Comparison of ENCODE assay signal across 22 mouse cellular contexts in the genomic region with DNA sequence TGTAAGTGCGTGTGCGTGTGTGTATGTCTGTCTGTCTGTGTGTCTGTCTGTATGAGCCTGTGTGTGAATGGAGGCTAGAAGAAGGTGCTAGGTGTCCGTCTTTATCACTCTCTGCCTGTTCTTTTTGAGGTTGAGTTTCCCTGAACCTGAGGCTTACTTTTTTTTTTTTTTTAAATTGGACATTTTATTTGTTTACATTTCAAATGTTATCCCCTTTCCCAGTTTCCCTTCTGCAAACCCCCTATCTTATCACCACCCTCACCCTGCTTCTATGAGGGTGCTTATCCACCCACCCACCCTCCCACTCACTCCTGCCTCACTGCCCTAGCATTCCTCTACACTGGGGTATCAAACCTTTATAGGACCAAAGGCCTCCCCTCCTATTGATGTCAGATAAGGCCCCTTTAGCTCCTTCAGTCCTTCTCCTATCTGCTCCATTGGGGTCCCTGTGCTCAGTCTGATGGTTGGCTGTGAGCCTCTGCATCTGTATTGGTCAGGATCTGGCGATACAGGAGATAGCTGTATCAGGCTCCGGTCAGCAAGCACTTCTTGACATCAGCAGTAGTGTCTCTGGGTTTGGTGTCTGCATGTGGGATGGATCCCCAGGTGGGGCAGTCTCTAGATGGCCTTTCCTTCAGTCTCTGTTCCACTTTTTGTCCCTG. TPM values are rescaled to one million over a fixed set of nuclear protein-coding genes. Genes with fewer than 3 reads are reported as not detected.
DNase-seq lines count a peak whose midpoint lies in the region; ATAC-seq and TF ChIP-seq lines count a peak whose summit lies in the region.
"Had no signal": no experiment of that assay in that cellular context is flagged by ENCODE, and none has a peak within 500 bp of the region (broad histone marks: within the 10 kb centered on the region; RNA-seq: fewer than 3 reads in every experiment).

No protein-coding gene starts in this region.

- TF ChIP-seq CTCF in liver, postnatal 0 days (IDR thresholded peaks at IDR 0.05; ENCODE audit: low read depth): no peak
- no peak for TF ChIP-seq CTCF in left cerebral cortex, adult 2 months (IDR thresholded peaks at IDR 0.05)
- TF ChIP-seq CTCF in layer of hippocampus, adult 2 months (conservative IDR thresholded peaks at IDR 0.05): no peak

- H3K4me3 ChIP-seq in liver, embryonic 13.5 days (replicated peaks): no peak overlapping the region
- no peak overlapping the region for H3K4me3 ChIP-seq in liver, postnatal 0 days (ENCODE audit: low read depth, low read length)
- no peak overlapping the region for H3K4me3 ChIP-seq in left cerebral cortex, adult 2 months
- H3K4me3 ChIP-seq in layer of hippocampus, adult 2 months: no peak overlapping the region
- H3K4me3 ChIP-seq in forebrain, embryonic 12.5 days (replicated peaks): no peak overlapping the region
- H3K4me3 ChIP-seq: embryonic facial prominence, embryonic 12.5 days; heart, embryonic 10.5 days; hindbrain, embryonic 13.5 days had no signal

- intact Hi-C loops in left cerebral cortex, adult 2 months (cut with DNase I): no loop called here

- ATAC-seq in liver, embryonic 13.5 days (ENCODE audit: low read depth): peak; percentile 92
- ATAC-seq in liver, postnatal 0 days: no peak
- ATAC-seq in forebrain, embryonic 12.5 days (ENCODE audit: low FRiP score): no peak
- ATAC-seq: activated CD4-positive, CD25-positive, alpha-beta regulatory T cell, adult 4 months; forebrain, embryonic 16.5 days; hindbrain, postnatal 0 days had no signal

- H3K9ac ChIP-seq in liver, embryonic 13.5 days: no peak overlapping the region
- H3K9ac ChIP-seq in liver, postnatal 0 days (replicated peaks): no peak overlapping the region
- no peak overlapping the region for H3K9ac ChIP-seq in forebrain, embryonic 12.5 days
- H3K9ac ChIP-seq: embryonic facial prominence, embryonic 12.5 days; hindbrain, embryonic 13.5 days had no signal

- peak overlapping the region; percentile 30 for H3K4me2 ChIP-seq in liver, embryonic 13.5 days
- H3K4me2 ChIP-seq in liver, postnatal 0 days (ENCODE audit: low read depth, low read length): no peak overlapping the region
- H3K4me2 ChIP-seq in forebrain, embryonic 12.5 days: no peak overlapping the region
- H3K4me2 ChIP-seq: embryonic facial prominence, embryonic 12.5 days; hindbrain, embryonic 13.5 days had no signal

- peaks cover 21% of the 10 kb centered on the region for H3K4me1 ChIP-seq in liver, embryonic 13.5 days (replicated peaks)
- H3K4me1 ChIP-seq in liver, postnatal 0 days (ENCODE audit: insufficient read depth): no peaks in the 10 kb centered on the region
- H3K4me1 ChIP-seq in forebrain, embryonic 12.5 days: no peaks in the 10 kb centered on the region
- H3K4me1 ChIP-seq: embryonic facial prominence, embryonic 12.5 days; heart, embryonic 10.5 days; hindbrain, embryonic 13.5 days had no signal

- 39% methylated on average over 5 of the region's 5 CpGs for WGBS in liver, embryonic 13.5 days (ENCODE audit: insufficient replicate concordance)
- WGBS in liver, postnatal 0 days (ENCODE audit: insufficient replicate concordance): 59% methylated on average over 5 of the region's 5 CpGs
- WGBS in forebrain, embryonic 12.5 days: 94% methylated on average over 5 of the region's 5 CpGs

- H3K27me3 ChIP-seq in liver, embryonic 13.5 days: no peaks in the 10 kb centered on the region
- H3K27me3 ChIP-seq in liver, postnatal 0 days (ENCODE audit: insufficient read depth, low read length): no peaks in the 10 kb centered on the region
- H3K27me3 ChIP-seq in forebrain, embryonic 12.5 days: no peaks in the 10 kb centered on the region
- H3K27me3 ChIP-seq: embryonic facial prominence, embryonic 12.5 days; hindbrain, embryonic 13.5 days had no signal

- peak; percentile 17 for DNase-seq in c-Kit-positive CD71-positive TER-119-positive erythroid progenitor cells, embryonic 14.5 days (ENCODE audit: low spot score)
- peak; percentile 47 for DNase-seq in liver, embryonic 13.5 days
- no peak for DNase-seq in liver, postnatal 0 days
- no peak for DNase-seq in left cerebral cortex, adult 2 months (ENCODE audit: extremely low spot score in 1 of 2, low spot score in 2 of 2)
- no peak for DNase-seq in layer of hippocampus, adult 2 months (ENCODE audit: low spot score in 2 of 2)
- no peak for DNase-seq in spleen, postnatal 4 days (ENCODE audit: low spot score in 2 of 2)
- DNase-seq: adrenal gland, postnatal 14 days; cerebellum, adult 11 months; cerebellum, adult 8-10 months; cerebellum, postnatal 14 days; embryo, embryonic 11 days; gastrocnemius, postnatal 10 days; heart, adult 18-20 months; heart, postnatal 10 days; heart, postnatal 4 days had no signal

- H3K27ac ChIP-seq in liver, embryonic 13.5 days: peak overlapping the region; percentile 82
- H3K27ac ChIP-seq in liver, postnatal 0 days (ENCODE audit: low read depth): no peak overlapping the region
- no peak overlapping the region for H3K27ac ChIP-seq in left cerebral cortex, adult 2 months
- no peak overlapping the region for H3K27ac ChIP-seq in layer of hippocampus, adult 2 months
- H3K27ac ChIP-seq in forebrain, embryonic 12.5 days: no peak overlapping the region
- H3K27ac ChIP-seq: embryonic facial prominence, embryonic 12.5 days; heart, embryonic 10.5 days; hindbrain, embryonic 13.5 days; hindbrain, postnatal 0 days had no signal

- peaks cover 65% of the 10 kb centered on the region for H3K36me3 ChIP-seq in liver, embryonic 13.5 days
- H3K36me3 ChIP-seq in liver, postnatal 0 days (replicated peaks; ENCODE audit: insufficient read depth, low read length): peaks cover 46% of the 10 kb centered on the region
- peaks cover 60% of the 10 kb centered on the region for H3K36me3 ChIP-seq in forebrain, embryonic 12.5 days (replicated peaks)

- TF ChIP-seq EP300 in liver, postnatal 0 days (IDR thresholded peaks at IDR 0.05; ENCODE audit: low read depth): 0 out of 2 replicates have a peak, but pooled peaks have one; percentile 15

- no peaks in the 10 kb centered on the region for H3K9me3 ChIP-seq in liver, embryonic 13.5 days (replicated peaks)
- H3K9me3 ChIP-seq in liver, postnatal 0 days (ENCODE audit: low read length): no peaks in the 10 kb centered on the region
- no peaks in the 10 kb centered on the region for H3K9me3 ChIP-seq in forebrain, embryonic 12.5 days
- H3K9me3 ChIP-seq: embryonic facial prominence, embryonic 12.5 days; heart, embryonic 10.5 days; hindbrain, embryonic 13.5 days had no signal

RNA-seq across cellular contexts. Expression of a gene that starts 38.9 kb away (rescaled TPM):
- 4.8 and 4.9 TPM in 2 replicates for polyA plus RNA-seq in liver, embryonic 13.5 days (2015; fragmentation: Nextera tagmentation; extraction: Ambion mirVana)
- 1.9 and 2.3 TPM in 2 replicates for polyA plus RNA-seq in liver, postnatal 0 days (2015; fragmentation: Nextera tagmentation; extraction: Ambion mirVana)
- 10 to 100 TPM; 90.1 to 92.4 TPM for total RNA-seq in left cerebral cortex, adult 2 months (2021)
- total RNA-seq in layer of hippocampus, adult 2 months (2021): 10 to 100 TPM; 78.2 to 83.5 TPM
- polyA plus RNA-seq in forebrain, embryonic 12.5 days (2016; fragmentation: Nextera tagmentation; extraction: Ambion mirVana): 19.8 and 22.0 TPM in 2 replicates

Comparison
In these comparisons a context has a peak if more than half of its experiments do, and no peak if none do; other contexts are left out.
1. DNase-seq: peak in c-Kit-positive CD71-positive TER-119-positive erythroid progenitor cells, embryonic 14.5 days (single experiment) and liver, embryonic 13.5 days (single experiment); none in liver, postnatal 0 days (single experiment), left cerebral cortex, adult 2 months (0 of 2), layer of hippocampus, adult 2 months (0 of 2) and spleen, postnatal 4 days (0 of 2).